Mouse (Mus musculus) cerebellum, postnatal 36 days (tissue): ENCODE results near the gene Dqx1.

Experiments
- DNase-seq, 2 experiments: peaks; one replicate each; pipeline ENCODE4 v3.0.0; 2021 to 2022; ENCODE audit warnings: mixed read lengths in 2 of 2

The Dqx1 gene

DNA sequence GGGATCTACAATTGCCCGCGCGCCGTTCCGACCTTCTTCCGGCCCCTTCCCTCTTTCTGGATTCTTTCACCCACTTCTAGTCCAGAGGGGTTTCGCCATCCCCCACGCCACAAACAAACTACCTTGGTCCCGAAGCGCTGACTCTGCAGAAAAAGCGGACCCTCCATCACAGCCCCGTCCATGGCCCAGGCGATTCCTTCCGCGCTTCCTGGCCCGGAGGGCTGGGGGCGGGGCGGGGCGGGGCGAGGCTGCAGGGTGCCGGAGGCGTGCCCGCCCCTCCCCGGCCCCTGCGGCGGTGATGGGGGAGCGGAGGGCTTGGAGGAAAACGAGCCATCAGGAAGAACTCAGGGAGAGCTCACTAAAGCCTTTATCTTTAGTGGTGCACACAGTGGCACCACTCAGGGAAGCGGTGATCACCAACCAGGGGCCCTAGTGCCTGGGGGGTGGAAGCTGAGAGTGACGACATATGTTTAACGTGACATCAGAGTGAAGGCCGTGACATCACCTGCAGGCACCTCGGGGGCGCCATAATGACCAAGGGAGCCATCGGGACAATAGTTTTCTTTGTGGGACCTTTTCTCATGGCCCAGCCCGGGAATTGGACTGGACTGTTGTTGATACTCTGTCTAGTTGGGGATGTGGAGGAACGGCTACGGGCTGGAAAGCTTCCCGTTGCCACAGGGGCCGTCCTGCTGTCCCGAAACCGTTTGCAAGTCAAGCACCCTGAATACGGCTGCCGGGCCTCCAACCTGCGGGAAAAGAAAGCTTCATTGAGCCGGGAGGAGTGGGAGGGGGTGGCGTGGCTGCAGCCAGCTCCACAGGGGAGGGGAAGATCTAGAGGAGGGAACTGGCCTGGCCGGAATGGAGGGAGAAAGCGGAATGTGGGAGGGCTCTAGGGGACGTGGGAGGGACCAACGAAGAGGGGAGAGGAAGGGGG is 24.1 kb upstream of the Dqx1 start, which contains the start of the genes Dok1 and Loxl3:
TSS of gene Dok1 (minus strand) at position 223 of the 937 bp plus-strand sequence.
TSS of gene Loxl3 (plus strand) at position 925 of the 937 bp plus-strand sequence.
- no peak for DNase-seq

GRCm38 (mm10) chr6:83034463-83035055 is 23.1 kb upstream of the Dqx1 start:
- DNase-seq, result no peak

GRCm38 (mm10) chr6:83037188-83037587 is 20.5 kb upstream of the Dqx1 start:
- DNase-seq, result no peak

GRCm38 (mm10) chr6:83038496-83039012 is 19.1 kb upstream of the Dqx1 start:
- DNase-seq, result peak; percentile 91 to 92

- DNase-seq, result no peak
These were observed 17.0 kb upstream of the Dqx1 start for GRCm38 (mm10) chr6:83040601-83041000.

DNA sequence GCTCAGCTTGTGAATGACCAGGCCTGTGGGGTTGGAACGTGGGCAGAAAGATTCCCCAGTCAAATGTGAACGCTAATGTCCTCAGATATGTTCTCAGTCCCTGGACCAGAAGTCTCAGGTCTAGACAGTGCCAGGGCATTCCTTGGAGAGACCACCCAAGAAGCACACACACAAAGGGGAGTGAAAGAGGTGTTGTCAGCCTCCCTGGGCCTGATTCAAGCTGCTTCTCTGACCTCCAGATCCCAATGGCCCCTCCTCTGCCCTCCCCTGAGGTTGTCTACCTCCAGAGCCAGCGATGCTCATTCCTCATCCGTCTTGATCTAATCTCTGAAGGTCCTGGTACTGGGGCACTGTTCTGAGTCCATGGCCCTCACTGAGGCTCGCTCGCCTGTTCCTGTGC is 14.1 kb upstream of the Dqx1 start:
- DNase-seq, result no peak

DNA sequence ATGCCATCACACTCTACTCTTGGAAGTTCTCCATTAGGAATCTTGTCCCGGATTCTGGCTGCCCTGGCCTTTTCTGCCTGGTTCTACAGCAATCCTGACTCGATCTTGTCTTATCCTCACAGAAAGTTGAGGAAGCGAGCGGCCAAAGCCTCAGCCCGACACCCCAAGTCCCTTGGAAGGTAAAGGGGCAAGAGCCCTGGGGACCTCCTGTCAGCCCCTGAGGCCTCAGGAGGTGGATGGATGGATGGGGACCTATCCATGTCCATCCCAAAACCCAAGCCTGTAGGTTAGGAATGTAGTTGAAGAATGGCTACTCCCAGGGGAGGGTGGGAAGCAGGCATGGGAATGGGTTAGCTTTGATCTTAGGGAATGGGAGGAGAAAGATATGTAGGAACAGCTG is 13.7 kb upstream of the Dqx1 start:
- DNase-seq, result no peak

- DNase-seq, result no peak
These were observed 12.9 kb upstream of the Dqx1 start for GRCm38 (mm10) chr6:83044742-83045141.

DNA sequence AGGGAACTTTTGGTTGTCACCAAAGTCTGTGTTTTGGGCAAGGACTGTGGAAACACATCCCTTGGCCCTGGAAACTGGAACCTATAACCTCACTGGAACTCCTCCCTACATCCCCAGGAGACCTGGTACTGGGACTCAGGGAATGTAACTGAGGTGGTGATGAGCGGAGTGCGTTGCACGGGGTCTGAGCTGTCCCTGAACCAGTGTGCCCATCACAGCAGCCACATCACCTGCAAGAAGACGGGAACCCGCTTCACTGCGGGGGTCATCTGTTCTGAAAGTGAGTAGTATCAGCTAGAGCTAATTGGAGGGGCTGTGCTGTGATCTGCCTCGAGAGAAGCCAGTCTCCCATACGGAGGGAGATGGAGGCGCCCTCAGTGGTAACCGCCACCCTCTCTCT is 8.3 kb upstream of the Dqx1 start:
- no peak for DNase-seq

DNA sequence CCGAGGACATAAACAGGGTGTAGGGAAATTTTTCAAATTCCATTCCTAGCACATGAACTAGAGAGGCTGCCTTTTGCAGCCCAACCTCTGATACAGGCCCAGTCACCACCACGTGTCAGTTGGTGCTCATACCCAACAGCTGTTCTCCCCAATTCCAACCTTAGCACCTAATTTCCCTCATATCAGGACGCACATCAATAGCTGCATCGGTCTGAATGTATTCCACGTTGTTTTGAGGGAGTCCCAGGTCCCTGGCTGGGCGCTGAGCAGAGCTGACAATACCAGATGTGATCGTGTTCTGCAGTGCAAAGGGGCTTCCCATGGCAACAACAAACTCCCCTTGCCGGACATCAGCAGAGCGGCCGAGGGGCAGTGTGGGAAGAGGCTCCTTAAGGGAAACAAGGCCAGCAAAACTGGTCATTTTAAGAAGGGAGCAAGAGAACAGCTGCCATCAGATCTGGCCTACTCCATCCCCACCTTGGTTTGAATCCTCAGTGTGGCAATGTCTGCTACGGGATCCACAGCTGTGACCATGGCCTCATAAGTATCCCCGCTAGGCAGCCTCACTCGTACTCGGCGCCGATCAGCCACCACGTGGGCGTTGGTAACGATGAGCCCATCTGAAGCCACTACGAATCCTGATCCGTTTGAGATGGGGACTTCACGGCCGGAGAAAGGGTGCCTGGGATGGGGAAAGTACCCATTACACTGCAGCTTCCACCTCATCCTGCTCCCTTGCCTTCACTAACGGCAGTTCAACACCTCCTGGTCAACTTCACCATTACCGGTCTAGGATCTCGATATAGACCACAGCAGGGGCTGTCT is 4.3 kb upstream of the Dqx1 start:
- peak in 1 of 2 experiments; percentile 25 for DNase-seq

- DNase-seq, result peak; percentile 96
These were observed 3.4 kb upstream of the Dqx1 start, which contains the start of gene Aup1 for GRCm38 (mm10) chr6:83054074-83054851. Gene Aup1 (plus strand): TSS chr6:83054521.

GRCm38 (mm10) chr6:83054871-83055431 is 2.7 kb upstream of the Dqx1 start, which contains the start of gene Htra2:
Gene Htra2 (minus strand): TSS chr6:83055273.
- no peak for DNase-seq

DNA sequence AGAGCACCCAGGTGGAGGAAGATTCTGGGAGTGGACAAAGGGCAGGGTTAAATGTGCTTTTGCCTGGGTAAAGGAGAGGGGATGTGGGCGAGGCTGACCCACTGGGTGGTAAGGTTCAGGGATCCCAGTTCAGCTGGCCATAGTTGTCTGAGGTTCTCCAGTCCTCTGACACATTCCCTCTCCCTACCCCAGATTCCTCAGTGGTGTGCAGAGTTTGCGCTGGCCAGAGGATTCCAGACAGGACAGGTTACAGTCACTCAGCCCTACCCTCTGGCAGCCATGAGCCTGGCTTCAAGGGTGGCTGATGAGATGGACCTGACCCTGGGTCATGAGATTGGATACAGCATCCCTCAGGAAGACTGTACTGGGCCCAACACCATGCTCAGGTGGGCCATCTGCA is 1.1 kb downstream of the Dqx1 start:
- no peak for DNase-seq

DNA sequence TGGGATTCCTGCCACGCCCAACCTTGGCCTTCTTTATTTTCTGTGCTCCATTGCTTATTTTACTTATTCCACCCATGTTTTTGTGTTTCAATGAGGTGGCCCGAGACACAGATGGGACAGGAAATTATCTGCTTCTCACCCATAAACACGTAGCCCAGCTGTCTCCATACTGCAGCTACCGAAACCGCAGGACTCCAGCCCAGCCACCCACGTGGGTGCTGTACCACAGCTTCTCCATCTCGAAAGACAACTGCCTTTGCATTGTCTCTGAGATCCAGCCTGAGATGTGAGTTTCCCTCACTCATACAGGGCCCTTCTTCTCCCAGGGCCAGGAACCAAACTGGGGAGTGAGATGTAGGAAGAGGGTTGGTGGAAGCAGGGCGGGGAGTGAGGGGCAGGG is 8.4 kb downstream of the Dqx1 start:
- DNase-seq, result no peak

GRCm38 (mm10) chr6:83066441-83066840 is 8.8 kb downstream of the Dqx1 start:
- no peak for DNase-seq

GRCm38 (mm10) chr6:83068221-83068620 is 10.6 kb downstream of the Dqx1 start:
- no peak for DNase-seq

GRCm38 (mm10) chr6:83068706-83069487 is 11.3 kb downstream of the Dqx1 start:
- no peak for DNase-seq

DNA sequence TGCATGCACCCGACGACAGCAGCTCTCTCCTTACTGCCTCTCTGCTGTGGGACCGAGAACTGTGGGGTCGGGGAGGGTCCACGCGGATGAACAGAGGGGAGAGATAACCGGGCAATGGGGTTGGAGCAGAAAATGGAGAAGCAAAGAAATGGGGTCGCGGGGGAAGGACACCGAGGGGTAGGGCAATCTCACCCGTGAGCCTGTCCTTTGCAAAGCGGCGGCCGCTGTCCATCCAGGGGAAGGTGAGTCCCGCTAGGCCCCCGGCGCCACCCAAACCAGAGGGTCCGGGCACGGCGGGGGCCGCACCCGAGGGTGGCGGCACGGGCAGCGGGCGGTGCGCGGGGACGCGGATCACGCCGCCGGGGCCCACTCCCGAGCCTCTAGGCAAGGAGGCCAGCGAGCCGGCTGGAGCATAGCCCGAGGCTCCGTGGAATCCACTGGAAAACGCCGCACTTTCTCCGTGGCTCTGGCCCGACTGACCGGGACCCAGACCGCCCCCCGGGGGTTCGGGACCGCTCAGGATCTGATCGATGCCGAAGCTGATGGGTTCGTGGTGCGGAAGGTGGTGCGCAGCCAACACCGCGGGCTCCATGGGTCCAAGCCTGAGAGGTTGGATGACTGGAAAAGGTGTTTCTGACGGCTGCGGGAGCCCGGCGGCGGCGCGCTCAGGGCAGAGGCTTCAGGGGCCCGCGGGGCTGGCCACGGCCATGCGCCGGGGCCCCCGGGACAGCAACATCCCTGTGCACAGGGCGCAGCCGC is 12.0 kb downstream of the Dqx1 start:
- peak in 1 of 2 experiments; percentile 17 for DNase-seq

DNA sequence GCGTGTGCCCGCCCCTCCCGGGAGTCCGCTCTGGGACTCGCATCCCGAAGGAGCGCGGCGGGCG is 12.4 kb downstream of the Dqx1 start, which contains the start of gene Tlx2:
TSS of gene Tlx2 (minus strand) at position 47 of the 64 bp plus-strand sequence.
- DNase-seq, result no peak
